Mouse (Mus musculus) intestine, embryonic 15.5 days (tissue): ENCODE results near the gene Tmem163. TPM values are rescaled to one million over a fixed set of nuclear protein-coding genes. Genes with fewer than 3 reads are reported as not detected.

Experiments
- ATAC-seq: fragments of 200-750 bp; cut with Nextera tagmentation; 2 replicates; pipeline ENCODE4 v1.8.0; 2017; ENCODE audit warnings: moderate TSS enrichment, moderate library complexity
- H3K27ac ChIP-seq: fragments of 300-500 bp; sonication (generic); 2 replicates; pipeline ENCODE4 v1.5.1; 2015; ENCODE audit warnings: mild to moderate bottlenecking, inconsistent platforms
- H3K27me3 ChIP-seq: fragments of 300-500 bp; sonication (generic); replicated peaks from 2 replicates; pipeline ENCODE4 v1.6.1; 2015; ENCODE audit warnings: inconsistent platforms
- H3K36me3 ChIP-seq: fragments of 300-500 bp; sonication (generic); 2 replicates; pipeline ENCODE4 v1.6.1; 2015; ENCODE audit warnings: inconsistent platforms
- H3K4me1 ChIP-seq: fragments of 300-500 bp; sonication (generic); replicated peaks from 2 replicates; pipeline ENCODE4 v1.6.1; 2015; ENCODE audit warnings: inconsistent platforms
- H3K4me2 ChIP-seq: fragments of 300-500 bp; sonication (generic); replicated peaks from 2 replicates; pipeline ENCODE4 v1.6.1; 2015; ENCODE audit warnings: mild to moderate bottlenecking, inconsistent platforms
- H3K4me3 ChIP-seq: fragments of 300-500 bp; sonication (generic); replicated peaks from 2 replicates; pipeline ENCODE4 v1.5.1; 2015; ENCODE audit warnings: inconsistent platforms
- H3K9ac ChIP-seq: fragments of 300-500 bp; sonication (generic); 2 replicates; pipeline ENCODE4 v1.6.1; 2015; ENCODE audit warnings: inconsistent platforms
- H3K9me3 ChIP-seq: fragments of 300-500 bp; sonication (generic); 2 replicates; pipeline ENCODE4 v1.6.1; 2016; ENCODE audit warnings: inconsistent platforms
- WGBS: fragments of 180-500 bp; shearing (Covaris S2); methylation state at CpG from one replicate; pipeline ENCODE4 v1.1.7; 2015; 5-methylcytosine and 5-hydroxymethylcytosine counted together
- polyA plus RNA-seq: library from polyadenylated mRNA; unstranded; fragments of >200 nt; fragmentation: Nextera tagmentation; extraction: Ambion mirVana; gene quantifications from 2 replicates; pipeline ENCODE4 v1.2.1, GENCODE M21; 2015

Tmem163 gene
- 0.85 and 0.88 TPM in 2 replicates for polyA plus RNA-seq

- H3K4me3 ChIP-seq = peak within 1 kb of the TSS; percentile 52; the same call in 1 of the 2 replicates
- H3K9ac ChIP-seq = no peak within 1 kb of the TSS
- peak within 1 kb of the TSS; percentile 99; the same call in 1 of the 2 replicates for H3K4me2 ChIP-seq
- WGBS = 20% methylated on average over 18 of the region's 18 CpGs
- ATAC-seq = no peak
- H3K36me3 ChIP-seq = no peaks in the 10 kb centered on the region
- H3K4me1 ChIP-seq = peaks cover 17% of the 10 kb centered on the region
- no peak within 1 kb of the TSS for H3K27ac ChIP-seq
- peaks cover 47% of the 10 kb centered on the region for H3K27me3 ChIP-seq
- no peaks in the 10 kb centered on the region for H3K9me3 ChIP-seq
Measured at GRCm38 (mm10) chr1:127679498-127680133, at the start of gene Tmem163. Gene Tmem163, minus strand, starts transcription at chr1:127679548.

DNA sequence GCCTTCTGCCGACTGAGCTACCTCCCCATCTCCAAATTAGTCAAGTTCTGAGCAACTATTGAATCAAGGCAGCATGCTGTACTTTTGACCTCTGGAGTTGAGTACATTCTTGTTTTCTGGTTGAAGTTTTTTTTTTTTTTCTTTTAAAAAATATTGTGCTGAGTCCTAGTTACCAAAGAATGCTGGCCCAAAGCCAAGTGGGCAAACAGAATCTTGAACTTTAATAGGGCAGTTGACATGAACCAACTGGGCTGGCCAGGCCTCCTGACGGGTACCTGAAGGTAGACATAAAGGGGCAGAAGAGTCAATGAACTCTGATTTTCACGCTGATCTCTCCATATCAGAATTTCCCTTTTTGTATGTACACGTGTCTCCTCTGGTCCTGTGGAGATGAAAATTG lies 49.7 kb upstream of the Tmem163 start, which contains the start of gene Acmsd:
Acmsd (plus strand) TSS at position 318 of the 400 bp plus-strand sequence.
- no peak within 1 kb of the TSS for H3K9ac ChIP-seq
- 89% methylated on average over 4 of the region's 4 CpGs for WGBS
- no peaks in the 10 kb centered on the region for H3K4me1 ChIP-seq
- H3K27ac ChIP-seq = no peak within 1 kb of the TSS
- H3K9me3 ChIP-seq = no peaks in the 10 kb centered on the region
- ATAC-seq = no peak
- H3K27me3 ChIP-seq = no peaks in the 10 kb centered on the region
- no peak within 1 kb of the TSS for H3K4me3 ChIP-seq
- no peaks in the 10 kb centered on the region for H3K36me3 ChIP-seq
- H3K4me2 ChIP-seq = no peak within 1 kb of the TSS

DNA sequence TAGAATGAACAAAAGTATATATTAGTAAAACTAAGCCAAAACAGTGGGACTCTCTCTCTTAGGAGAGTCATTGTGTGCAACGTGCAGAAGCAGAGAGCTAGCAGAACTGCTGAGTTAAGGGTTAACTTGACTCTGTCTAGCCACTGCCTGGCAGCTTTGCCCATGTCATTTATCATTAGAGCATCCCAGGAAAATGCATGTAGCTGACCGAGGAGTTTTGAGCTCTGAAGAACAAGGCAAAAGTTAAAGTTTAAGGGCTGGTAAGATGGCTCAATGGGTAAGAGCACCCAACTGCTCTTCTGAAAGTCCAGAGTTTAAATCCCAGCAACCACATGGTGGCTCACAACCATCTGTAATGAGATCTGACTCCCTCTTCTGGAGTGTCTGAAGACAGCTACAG lies 44.2 kb upstream of the Tmem163 start:
- Histone ChIP-seq H3K4me2 (no peak overlapping the region), H3K27me3 (no peaks in the 10 kb centered on the region), H3K36me3 (no peaks in the 10 kb centered on the region), H3K4me1 (no peaks in the 10 kb centered on the region), H3K9ac (no peak overlapping the region), H3K27ac (no peak overlapping the region), H3K4me3 (no peak overlapping the region), H3K9me3 (no peaks in the 10 kb centered on the region)
- no peak for ATAC-seq
- WGBS = 32% methylated on average over 2 of the region's 2 CpGs

- WGBS = 91% methylated on average over 1 of the region's 1 CpGs
- Histone ChIP-seq H3K4me1 (no peaks in the 10 kb centered on the region), H3K9me3 (no peaks in the 10 kb centered on the region), H3K27me3 (no peaks in the 10 kb centered on the region), H3K9ac (no peak overlapping the region), H3K4me2 (no peak overlapping the region), H3K27ac (no peak overlapping the region), H3K36me3 (no peaks in the 10 kb centered on the region), H3K4me3 (no peak overlapping the region)
- ATAC-seq = no peak
Measured at GRCm38 (mm10) chr1:127718290-127718689, 38.9 kb upstream of the Tmem163 start.

- Histone ChIP-seq H3K36me3 (no peaks in the 10 kb centered on the region), H3K9ac (no peak overlapping the region), H3K4me1 (no peaks in the 10 kb centered on the region), H3K4me2 (no peak overlapping the region), H3K9me3 (no peaks in the 10 kb centered on the region), H3K27me3 (no peaks in the 10 kb centered on the region), H3K4me3 (no peak overlapping the region), H3K27ac (no peak overlapping the region)
- ATAC-seq = no peak
- WGBS = 85% methylated on average over 8 of the region's 8 CpGs
Measured at GRCm38 (mm10) chr1:127716441-127716840, 37.1 kb upstream of the Tmem163 start.

DNA sequence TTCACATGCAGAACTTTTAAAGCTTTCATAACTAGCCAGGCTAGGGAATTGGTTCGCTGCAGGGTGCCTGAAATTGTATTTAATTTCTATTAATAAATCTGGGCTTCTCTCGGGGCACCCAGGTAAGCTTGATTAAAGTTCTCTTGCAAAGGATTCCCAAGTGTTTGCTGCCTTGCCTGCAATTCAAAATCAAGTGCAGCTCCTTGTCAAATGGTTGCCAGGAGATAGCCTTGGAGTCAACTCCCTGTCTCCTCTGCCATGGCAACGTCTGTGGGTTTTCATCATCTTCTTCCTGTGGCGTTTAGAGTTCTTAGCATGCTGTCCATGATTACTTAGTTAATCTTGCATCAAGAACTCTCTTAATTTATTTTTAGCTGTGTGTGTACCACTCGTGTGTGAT lies 26.9 kb upstream of the Tmem163 start:
- Histone ChIP-seq H3K4me2 (no peak overlapping the region), H3K27ac (no peak overlapping the region), H3K9ac (no peak overlapping the region), H3K4me1 (no peaks in the 10 kb centered on the region), H3K9me3 (no peaks in the 10 kb centered on the region), H3K36me3 (no peaks in the 10 kb centered on the region), H3K4me3 (no peak overlapping the region), H3K27me3 (no peaks in the 10 kb centered on the region)
- WGBS = 70% methylated on average over 5 of the region's 5 CpGs
- no peak for ATAC-seq

DNA sequence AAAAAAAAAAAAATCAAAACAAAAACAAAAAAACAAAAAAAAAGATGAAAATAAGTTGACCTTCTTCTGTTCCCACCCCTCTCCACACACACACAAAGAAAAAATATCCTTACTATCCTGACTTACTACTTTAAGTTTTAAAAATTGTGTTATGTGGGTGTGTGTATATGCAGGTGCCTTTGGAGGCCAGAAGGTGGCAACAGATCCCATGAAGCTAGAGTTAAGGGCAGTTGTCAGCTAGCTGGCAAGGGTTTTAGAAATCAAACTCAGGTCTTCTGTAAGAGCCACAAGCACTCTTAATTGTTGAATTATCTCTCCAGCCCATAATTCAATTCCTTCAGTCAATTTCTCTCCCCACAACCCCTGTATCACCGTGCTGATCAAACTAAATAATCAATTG lies 22.8 kb upstream of the Tmem163 start:
- no peaks in the 10 kb centered on the region for H3K27me3 ChIP-seq
- WGBS = 78% methylated on average over 1 of the region's 1 CpGs
- no peaks in the 10 kb centered on the region for H3K9me3 ChIP-seq
- H3K4me3 ChIP-seq = no peak overlapping the region
- H3K27ac ChIP-seq = no peak overlapping the region
- H3K4me1 ChIP-seq = no peaks in the 10 kb centered on the region
- no peak overlapping the region for H3K9ac ChIP-seq
- no peak overlapping the region for H3K4me2 ChIP-seq
- no peak for ATAC-seq
- H3K36me3 ChIP-seq = no peaks in the 10 kb centered on the region

- Histone ChIP-seq H3K4me2 (no peak overlapping the region), H3K27ac (no peak overlapping the region), H3K36me3 (no peaks in the 10 kb centered on the region), H3K9me3 (no peaks in the 10 kb centered on the region), H3K4me3 (no peak overlapping the region), H3K9ac (no peak overlapping the region), H3K4me1 (no peaks in the 10 kb centered on the region), H3K27me3 (no peaks in the 10 kb centered on the region)
- no peak for ATAC-seq
- WGBS = 24% methylated on average over 2 of the region's 2 CpGs
Measured at GRCm38 (mm10) chr1:127696533-127696932, 17.2 kb upstream of the Tmem163 start.

- Histone ChIP-seq H3K27me3 (peaks cover 47% of the 10 kb centered on the region), H3K4me3 (peak overlapping the region; percentile 52), H3K9ac (peak overlapping the region; percentile 38; the same call in 1 of the 2 replicates), H3K27ac (no peak overlapping the region), H3K9me3 (no peaks in the 10 kb centered on the region), H3K4me1 (peaks cover 17% of the 10 kb centered on the region), H3K36me3 (no peaks in the 10 kb centered on the region), H3K4me2 (peak overlapping the region; percentile 99)
- WGBS = 2% methylated on average over 64 of the region's 64 CpGs
- peak; percentile 89 for ATAC-seq
Measured at GRCm38 (mm10) chr1:127677661-127678580, 1.4 kb downstream of the Tmem163 start.

- H3K9me3 ChIP-seq = no peaks in the 10 kb centered on the region
- peak; percentile 68 for ATAC-seq
- H3K27ac ChIP-seq = no peak overlapping the region
- H3K4me2 ChIP-seq = peak overlapping the region; percentile 99
- H3K36me3 ChIP-seq = no peaks in the 10 kb centered on the region
- peak overlapping the region; percentile 38; the same call in 1 of the 2 replicates for H3K9ac ChIP-seq
- 1% methylated on average over 44 of the region's 44 CpGs for WGBS
- H3K4me3 ChIP-seq = peak overlapping the region; percentile 52
- peaks cover 17% of the 10 kb centered on the region for H3K4me1 ChIP-seq
- H3K27me3 ChIP-seq = peaks cover 47% of the 10 kb centered on the region
Measured at GRCm38 (mm10) chr1:127677131-127677631, 2.2 kb downstream of the Tmem163 start.

GRCm38 (mm10) chr1:127676516-127677099 lies 2.7 kb downstream of the Tmem163 start:
- H3K27ac ChIP-seq = no peak overlapping the region
- whole genome bisulfite sequencing = 9% methylated on average over 25 of the region's 25 CpGs
- H3K4me2 ChIP-seq = peak overlapping the region; percentile 99
- H3K4me1 ChIP-seq = peaks cover 17% of the 10 kb centered on the region
- no peaks in the 10 kb centered on the region for H3K9me3 ChIP-seq
- peaks cover 47% of the 10 kb centered on the region for H3K27me3 ChIP-seq
- peak overlapping the region; percentile 52 for H3K4me3 ChIP-seq
- H3K36me3 ChIP-seq = no peaks in the 10 kb centered on the region
- no peak overlapping the region; the same call in 1 of the 2 replicates for H3K9ac ChIP-seq
- no peak for ATAC-seq

DNA sequence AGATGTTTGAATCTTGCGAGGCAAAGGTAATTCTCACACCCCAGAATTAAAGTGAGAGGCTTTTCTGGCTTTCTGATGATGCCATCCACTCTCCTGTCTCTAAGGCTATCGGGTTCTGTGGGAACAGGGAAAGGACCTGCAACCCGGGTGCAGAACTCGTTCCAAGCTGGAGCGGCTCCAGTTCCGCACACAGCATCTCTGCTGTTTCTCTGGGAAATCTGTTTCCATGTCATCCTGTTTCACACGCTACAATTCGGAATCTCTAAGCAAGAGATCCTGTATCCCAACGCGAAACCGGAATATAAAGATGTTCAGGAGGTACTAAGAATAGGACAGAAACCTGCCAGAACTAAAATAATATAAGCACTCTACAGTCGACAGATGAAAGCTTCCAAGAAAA lies 3.2 kb downstream of the Tmem163 start:
- 0 out of 2 replicates have a peak overlapping the region, but pooled peaks have one; percentile 52 for H3K4me3 ChIP-seq
- H3K9ac ChIP-seq = no peak overlapping the region
- no peak for ATAC-seq
- H3K36me3 ChIP-seq = no peaks in the 10 kb centered on the region
- H3K4me1 ChIP-seq = peaks cover 17% of the 10 kb centered on the region
- H3K27me3 ChIP-seq = peaks cover 47% of the 10 kb centered on the region
- no peak overlapping the region for H3K4me2 ChIP-seq
- H3K9me3 ChIP-seq = no peaks in the 10 kb centered on the region
- 29% methylated on average over 12 of the region's 12 CpGs for WGBS
- H3K27ac ChIP-seq = no peak overlapping the region
